Mouse (Mus musculus) hindbrain, embryonic 12.5 days (tissue): Measurements from ENCODE around the gene Igsf21. TPM values are rescaled to one million over a fixed set of nuclear protein-coding genes. Genes with fewer than 3 reads are reported as not detected.

Experiments used
- ATAC-seq: fragments of 200-750 bp; cut with Nextera tagmentation; 2 replicates; pipeline ENCODE4 v1.8.0; 2017; ENCODE audit warnings: moderate TSS enrichment; ENCODE audit not compliant: low FRiP score
- H3K27ac ChIP-seq: fragments of 300-500 bp; sonication (generic); 2 replicates; pipeline ENCODE4 v1.5.1; 2016; ENCODE audit warnings: mild to moderate bottlenecking
- H3K27me3 ChIP-seq: fragments of 300-500 bp; sonication (generic); 2 replicates; pipeline ENCODE4 v1.6.1; 2016; ENCODE audit warnings: mild to moderate bottlenecking
- H3K36me3 ChIP-seq: fragments of 300-500 bp; sonication (generic); 2 replicates; pipeline ENCODE4 v1.6.1; 2016; ENCODE audit warnings: mild to moderate bottlenecking
- H3K4me1 ChIP-seq: fragments of 300-500 bp; sonication (generic); 2 replicates; pipeline ENCODE4 v1.6.1; 2016
- H3K4me2 ChIP-seq: fragments of 300-500 bp; sonication (generic); replicated peaks from 2 replicates; pipeline ENCODE4 v1.6.1; 2016; ENCODE audit warnings: mild to moderate bottlenecking
- H3K4me3 ChIP-seq: fragments of 300-500 bp; sonication (generic); 2 replicates; pipeline ENCODE4 v1.5.1; 2016; ENCODE audit warnings: mild to moderate bottlenecking
- H3K9ac ChIP-seq: fragments of 300-500 bp; sonication (generic); 2 replicates; pipeline ENCODE4 v1.6.1; 2016; ENCODE audit warnings: mild to moderate bottlenecking, moderate library complexity
- H3K9me3 ChIP-seq: fragments of 300-500 bp; sonication (generic); replicated peaks from 2 replicates; pipeline ENCODE4 v1.6.1; 2016; ENCODE audit warnings: mild to moderate bottlenecking
- WGBS: fragments of 180-500 bp; shearing (Covaris S2); methylation state at CpG from one replicate; pipeline ENCODE4 v1.1.7; 2016; 5-methylcytosine and 5-hydroxymethylcytosine counted together
- polyA plus RNA-seq: library from polyadenylated mRNA; unstranded; fragments of >200 nt; fragmentation: Nextera tagmentation; extraction: Ambion mirVana; gene quantifications from 2 replicates; pipeline ENCODE4 v1.2.1, GENCODE M21; 2016

Igsf21 gene
- polyA plus RNA-seq, 1 experiment from 2014 or later, result 15.0 TPM

GRCm38 (mm10) chr4:140023833-140024232, 222.8 kb downstream of the Igsf21 start:
- Histone ChIP-seq H3K27me3 (peaks cover 8% of the 10 kb centered on the region), H3K4me3 (no peak overlapping the region), H3K4me2 (no peak overlapping the region), H3K9me3 (no peaks in the 10 kb centered on the region), H3K9ac (no peak overlapping the region), H3K36me3 (no peaks in the 10 kb centered on the region), H3K27ac (0 out of 2 replicates have a peak overlapping the region, but pooled peaks have one; percentile 35), H3K4me1 (peaks cover 6% of the 10 kb centered on the region; the same call in 1 of the 2 replicates)
- no peak for ATAC-seq
- WGBS, result 61% methylated on average over 6 of the region's 6 CpGs

GRCm38 (mm10) chr4:140015916-140016315, 230.7 kb downstream of the Igsf21 start:
- Histone ChIP-seq H3K4me3 (no peak overlapping the region), H3K9ac (no peak overlapping the region), H3K4me2 (no peak overlapping the region), H3K27me3 (0 out of 2 replicates have a peak, but pooled peaks cover 4% of the 10 kb centered on the region), H3K4me1 (peaks cover 12% of the 10 kb centered on the region), H3K27ac (no peak overlapping the region), H3K36me3 (no peaks in the 10 kb centered on the region), H3K9me3 (no peaks in the 10 kb centered on the region; the same call in 1 of the 2 replicates)
- no peak for ATAC-seq
- WGBS, result 65% methylated on average over 7 of the region's 7 CpGs

- H3K27me3 ChIP-seq, result peaks cover 19% of the 10 kb centered on the region
- H3K4me3 ChIP-seq, result no peak overlapping the region
- H3K4me2 ChIP-seq, result no peak overlapping the region
- no peak overlapping the region for H3K27ac ChIP-seq
- H3K9me3 ChIP-seq, result peaks cover 4% of the 10 kb centered on the region; the same call in 1 of the 2 replicates
- no peak overlapping the region for H3K9ac ChIP-seq
- ATAC-seq, result peak; percentile 72
- WGBS, result 56% methylated on average over 11 of the region's 11 CpGs
- no peaks in the 10 kb centered on the region for H3K36me3 ChIP-seq
- H3K4me1 ChIP-seq, result peaks cover 23% of the 10 kb centered on the region
Observed at GRCm38 (mm10) chr4:140010728-140011470, 235.7 kb downstream of the Igsf21 start.

- Histone ChIP-seq H3K9me3 (0 out of 2 replicates have a peak, but pooled peaks cover 3% of the 10 kb centered on the region), H3K4me3 (no peak overlapping the region), H3K9ac (no peak overlapping the region), H3K4me2 (peak overlapping the region; percentile 41), H3K27ac (0 out of 2 replicates have a peak overlapping the region, but pooled peaks have one; percentile 35), H3K36me3 (no peaks in the 10 kb centered on the region), H3K4me1 (peaks cover 17% of the 10 kb centered on the region), H3K27me3 (peaks cover 50% of the 10 kb centered on the region)
- 18% methylated on average over 5 of the region's 5 CpGs for WGBS
- no peak for ATAC-seq
Observed at GRCm38 (mm10) chr4:140004932-140005331, 241.7 kb downstream of the Igsf21 start.

- 25% methylated on average over 12 of the region's 12 CpGs for WGBS
- H3K36me3 ChIP-seq, result no peaks in the 10 kb centered on the region
- peaks cover 18% of the 10 kb centered on the region for H3K4me1 ChIP-seq
- ATAC-seq, result no peak
- H3K9me3 ChIP-seq, result no peaks in the 10 kb centered on the region
- H3K4me3 ChIP-seq, result peak overlapping the region; percentile 9
- no peak overlapping the region for H3K27ac ChIP-seq
- no peak overlapping the region for H3K9ac ChIP-seq
- H3K4me2 ChIP-seq, result peak overlapping the region; percentile 41
- peaks cover 48% of the 10 kb centered on the region for H3K27me3 ChIP-seq
Observed at GRCm38 (mm10) chr4:140004170-140004569, 242.4 kb downstream of the Igsf21 start.

- H3K27me3 ChIP-seq, result peaks cover 44% of the 10 kb centered on the region
- H3K4me1 ChIP-seq, result peaks cover 21% of the 10 kb centered on the region
- no peak overlapping the region for H3K27ac ChIP-seq
Observed at GRCm38 (mm10) chr4:140002069-140002468, 244.5 kb downstream of the Igsf21 start.

GRCm38 (mm10) chr4:140000911-140001310, 245.7 kb downstream of the Igsf21 start:
- no peak overlapping the region for H3K4me3 ChIP-seq
- peaks cover 40% of the 10 kb centered on the region for H3K27me3 ChIP-seq
- no peak overlapping the region for H3K9ac ChIP-seq
- no peaks in the 10 kb centered on the region for H3K36me3 ChIP-seq
- 71% methylated on average over 5 of the region's 5 CpGs for WGBS
- H3K27ac ChIP-seq, result no peak overlapping the region
- no peaks in the 10 kb centered on the region for H3K9me3 ChIP-seq
- no peak for ATAC-seq
- H3K4me2 ChIP-seq, result no peak overlapping the region
- peaks cover 11% of the 10 kb centered on the region for H3K4me1 ChIP-seq

More at GRCm38 (mm10) chr4:140002069-140002468, 244.5 kb downstream of the Igsf21 start:
- Histone ChIP-seq H3K36me3 (no peaks in the 10 kb centered on the region), H3K9me3 (no peaks in the 10 kb centered on the region), H3K4me3 (no peak overlapping the region), H3K9ac (no peak overlapping the region), H3K4me2 (no peak overlapping the region)
- no peak for ATAC-seq
- WGBS, result 11% methylated on average over 12 of the region's 12 CpGs

- H3K27ac ChIP-seq, result peak overlapping the region; percentile 30; the same call in 1 of the 2 replicates
- no peak for ATAC-seq
- H3K9ac ChIP-seq, result no peak overlapping the region
- no peak overlapping the region for H3K4me3 ChIP-seq
- peaks cover 24% of the 10 kb centered on the region for H3K27me3 ChIP-seq
- H3K9me3 ChIP-seq, result no peaks in the 10 kb centered on the region
- H3K4me1 ChIP-seq, result peaks cover 12% of the 10 kb centered on the region
- H3K36me3 ChIP-seq, result no peaks in the 10 kb centered on the region
- no peak overlapping the region for H3K4me2 ChIP-seq
- WGBS, result 33% methylated on average over 7 of the region's 7 CpGs
Observed at GRCm38 (mm10) chr4:139999033-139999432, 247.6 kb downstream of the Igsf21 start.

- H3K27ac ChIP-seq, result 0 out of 2 replicates have a peak overlapping the region, but pooled peaks have one; percentile 17
- H3K4me1 ChIP-seq, result peaks cover 25% of the 10 kb centered on the region
- H3K4me3 ChIP-seq, result no peak overlapping the region
- no peak for ATAC-seq
- H3K27me3 ChIP-seq, result peaks cover 5% of the 10 kb centered on the region; the same call in 1 of the 2 replicates
- H3K9ac ChIP-seq, result no peak overlapping the region
- WGBS, result 55% methylated on average over 8 of the region's 8 CpGs
- H3K9me3 ChIP-seq, result no peaks in the 10 kb centered on the region
- no peaks in the 10 kb centered on the region for H3K36me3 ChIP-seq
- no peak overlapping the region for H3K4me2 ChIP-seq
Observed at GRCm38 (mm10) chr4:139995659-139996058, 250.9 kb downstream of the Igsf21 start.

GRCm38 (mm10) chr4:139993111-139993755, 253.4 kb downstream of the Igsf21 start:
- Histone ChIP-seq H3K27me3 (peaks cover 6% of the 10 kb centered on the region), H3K27ac (peak overlapping the region; percentile 81), H3K4me3 (no peak overlapping the region), H3K9ac (0 out of 2 replicates have a peak overlapping the region, but pooled peaks have one; percentile 35), H3K9me3 (no peaks in the 10 kb centered on the region), H3K4me2 (peak overlapping the region; percentile 24), H3K4me1 (peaks cover 22% of the 10 kb centered on the region), H3K36me3 (no peaks in the 10 kb centered on the region)
- peak; percentile 68 for ATAC-seq
- WGBS, result 13% methylated on average over 7 of the region's 16 CpGs

GRCm38 (mm10) chr4:139986913-139987312, 259.7 kb downstream of the Igsf21 start:
- H3K4me1 ChIP-seq, result peaks cover 26% of the 10 kb centered on the region
- no peaks in the 10 kb centered on the region for H3K36me3 ChIP-seq
- no peak overlapping the region for H3K4me3 ChIP-seq
- H3K4me2 ChIP-seq, result no peak overlapping the region
- 14% methylated on average over 7 of the region's 7 CpGs for WGBS
- H3K9ac ChIP-seq, result no peak overlapping the region
- H3K9me3 ChIP-seq, result no peaks in the 10 kb centered on the region
- no peak for ATAC-seq
- no peak overlapping the region for H3K27ac ChIP-seq
- peaks cover 9% of the 10 kb centered on the region for H3K27me3 ChIP-seq

- Histone ChIP-seq H3K4me3 (no peak overlapping the region), H3K27me3 (no peaks in the 10 kb centered on the region), H3K9ac (no peak overlapping the region), H3K9me3 (no peaks in the 10 kb centered on the region), H3K27ac (no peak overlapping the region), H3K36me3 (no peaks in the 10 kb centered on the region), H3K4me1 (peaks cover 33% of the 10 kb centered on the region), H3K4me2 (no peak overlapping the region)
- WGBS, result 40% methylated on average over 5 of the region's 5 CpGs
- no peak for ATAC-seq
Observed at GRCm38 (mm10) chr4:139978716-139979115, 267.9 kb downstream of the Igsf21 start.
